Comparison of ENCODE assay signal across 23 mouse cellular contexts in genomic region chr9:45573493-45573815, GRCm38 (mm10).
DNase-seq lines count a peak whose midpoint lies in the region; ATAC-seq and TF ChIP-seq lines count a peak whose summit lies in the region.
"Had no signal": no experiment of that assay in that cellular context is flagged by ENCODE, and none has a peak within 500 bp of the region (broad histone marks: within the 10 kb centered on the region; RNA-seq: fewer than 3 reads in every experiment).

No protein-coding gene starts in this region.

- no peak overlapping the region for H3K4me3 ChIP-seq in kidney, embryonic 15.5 days (replicated peaks)
- no peak overlapping the region for H3K4me3 ChIP-seq in lung, embryonic 14.5 days (ENCODE audit: low read depth, low read length)
- H3K4me3 ChIP-seq in intestine, embryonic 16.5 days (ENCODE audit: low read length), result no peak overlapping the region
- H3K4me3 ChIP-seq in stomach, embryonic 14.5 days (ENCODE audit: low read depth, low read length), result no peak overlapping the region
- H3K4me3 ChIP-seq: hindbrain, embryonic 10.5 days; hindbrain, embryonic 15.5 days; left cerebral cortex, adult 2 months; limb, embryonic 13.5 days; liver, embryonic 12.5 days; megakaryocyte, embryonic 14.5 days; midbrain, embryonic 12.5 days had no signal

- H3K9ac ChIP-seq in kidney, embryonic 15.5 days, result no peak overlapping the region
- no peak overlapping the region for H3K9ac ChIP-seq in lung, embryonic 14.5 days
- no peak overlapping the region for H3K9ac ChIP-seq in intestine, embryonic 16.5 days (ENCODE audit: low read depth, low read length)
- H3K9ac ChIP-seq in stomach, embryonic 14.5 days (replicated peaks; ENCODE audit: low read depth, low read length), result no peak overlapping the region
- H3K9ac ChIP-seq: hindbrain, embryonic 15.5 days; limb, embryonic 13.5 days; liver, embryonic 12.5 days; liver, postnatal 0 days; midbrain, embryonic 12.5 days had no signal

- H3K27me3 ChIP-seq in kidney, embryonic 15.5 days, result no peaks in the 10 kb centered on the region
- no peaks in the 10 kb centered on the region for H3K27me3 ChIP-seq in lung, embryonic 14.5 days (ENCODE audit: insufficient read depth, low read length)
- H3K27me3 ChIP-seq in intestine, embryonic 16.5 days (replicated peaks; ENCODE audit: control insufficient read depth, insufficient read depth, low read length), result no peaks in the 10 kb centered on the region
- H3K27me3 ChIP-seq in stomach, embryonic 14.5 days (ENCODE audit: control insufficient read depth, insufficient read depth, low read length), result no peaks in the 10 kb centered on the region
- H3K27me3 ChIP-seq: hindbrain, embryonic 15.5 days; limb, embryonic 13.5 days; liver, embryonic 12.5 days; midbrain, embryonic 12.5 days had no signal

- H3K36me3 ChIP-seq in kidney, embryonic 15.5 days, result no peaks in the 10 kb centered on the region
- H3K36me3 ChIP-seq in lung, embryonic 14.5 days (ENCODE audit: insufficient read depth), result no peaks in the 10 kb centered on the region
- H3K36me3 ChIP-seq in intestine, embryonic 16.5 days (ENCODE audit: control insufficient read depth, insufficient read depth, low read length), result no peaks in the 10 kb centered on the region
- H3K36me3 ChIP-seq in stomach, embryonic 14.5 days (ENCODE audit: control insufficient read depth, insufficient read depth, low read length), result no peaks in the 10 kb centered on the region
- H3K36me3 ChIP-seq: hindbrain, embryonic 10.5 days; hindbrain, embryonic 15.5 days; limb, embryonic 13.5 days; liver, embryonic 12.5 days; midbrain, embryonic 12.5 days had no signal

- DNase-seq in kidney, postnatal 25 days, result no peak
- peak; percentile 73 for DNase-seq in lung, embryonic 14.5 days
- no peak for DNase-seq in lung, postnatal 36 days
- DNase-seq in embryo, embryonic 10.5 days (ENCODE audit: low spot score), result no peak
- DNase-seq in neural tube, embryonic 10.5 days (ENCODE audit: extremely low spot score, low spot score), result no peak
- DNase-seq: B cell, adult 2 months; cerebellum, adult 18-20 months; kidney, adult 9 months; liver, postnatal 0 days; right cerebral cortex, postnatal 4 days; thymus, postnatal 14 days had no signal

- no peak overlapping the region for H3K4me2 ChIP-seq in kidney, embryonic 15.5 days
- H3K4me2 ChIP-seq in lung, embryonic 14.5 days, result no peak overlapping the region
- no peak overlapping the region for H3K4me2 ChIP-seq in intestine, embryonic 16.5 days (ENCODE audit: low read depth, low read length)
- H3K4me2 ChIP-seq in stomach, embryonic 14.5 days (replicated peaks; ENCODE audit: low read depth, low read length), result no peak overlapping the region
- H3K4me2 ChIP-seq: heart, embryonic 11.5 days; hindbrain, embryonic 15.5 days; limb, embryonic 13.5 days; liver, embryonic 12.5 days; midbrain, embryonic 12.5 days had no signal

- H3K27ac ChIP-seq in kidney, embryonic 15.5 days, result peak overlapping the region; percentile 66
- peak overlapping the region; percentile 67; the same call in 1 of the 2 replicates for H3K27ac ChIP-seq in lung, embryonic 14.5 days (ENCODE audit: low read depth)
- H3K27ac ChIP-seq in intestine, embryonic 16.5 days (ENCODE audit: low read length), result peak overlapping the region; percentile 59; the same call in 1 of the 2 replicates
- H3K27ac ChIP-seq in stomach, embryonic 14.5 days (ENCODE audit: low read length), result peak overlapping the region; percentile 50; the same call in 1 of the 2 replicates
- H3K27ac ChIP-seq: hindbrain, embryonic 15.5 days; left cerebral cortex, adult 2 months; limb, embryonic 13.5 days; liver, embryonic 12.5 days; midbrain, embryonic 12.5 days had no signal

- no peak for TF ChIP-seq CTCF in lung, embryonic 14.5 days (IDR thresholded peaks at IDR 0.05; ENCODE audit: low read depth)

- ATAC-seq in kidney, embryonic 15.5 days (replicated peaks; ENCODE audit: low FRiP score), result no peak
- no peak; the same call in 1 of the 2 replicates for ATAC-seq in lung, embryonic 14.5 days (ENCODE audit: insufficient read depth)
- ATAC-seq in intestine, embryonic 16.5 days, result peak; percentile 28; the same call in 1 of the 2 replicates
- ATAC-seq in stomach, embryonic 14.5 days (ENCODE audit: insufficient number of reproducible peaks, insufficient read depth, low FRiP score, low read depth), result no peak; the same call in 1 of the 2 replicates
- ATAC-seq: inflammation-experienced regulatory T-cells, adult 6 months; liver, embryonic 12.5 days; liver, postnatal 0 days had no signal

- H3K4me1 ChIP-seq in kidney, embryonic 15.5 days, result peaks cover 31% of the 10 kb centered on the region
- peaks cover 7% of the 10 kb centered on the region; the same call in 1 of the 2 replicates for H3K4me1 ChIP-seq in lung, embryonic 14.5 days (ENCODE audit: insufficient read depth)
- no peaks in the 10 kb centered on the region for H3K4me1 ChIP-seq in intestine, embryonic 16.5 days (ENCODE audit: control insufficient read depth, insufficient read depth, low read length)
- H3K4me1 ChIP-seq in stomach, embryonic 14.5 days (ENCODE audit: control insufficient read depth, insufficient read depth, low read length), result peaks cover 4% of the 10 kb centered on the region; the same call in 1 of the 2 replicates
- H3K4me1 ChIP-seq: limb, embryonic 13.5 days; liver, embryonic 12.5 days had no signal

- H3K9me3 ChIP-seq in kidney, embryonic 15.5 days (replicated peaks), result no peaks in the 10 kb centered on the region
- no peaks in the 10 kb centered on the region for H3K9me3 ChIP-seq in lung, embryonic 14.5 days (ENCODE audit: low read depth, low read length)
- H3K9me3 ChIP-seq in intestine, embryonic 16.5 days (ENCODE audit: control insufficient read depth, low read length), result no peaks in the 10 kb centered on the region
- H3K9me3 ChIP-seq in stomach, embryonic 14.5 days (ENCODE audit: control insufficient read depth, low read depth, low read length), result no peaks in the 10 kb centered on the region
- H3K9me3 ChIP-seq: hindbrain, embryonic 10.5 days; hindbrain, embryonic 15.5 days; limb, embryonic 13.5 days; liver, embryonic 12.5 days; midbrain, embryonic 12.5 days had no signal
